Mouse (Mus musculus): ENCODE results near the gene Ext2. TPM values are rescaled to one million over a fixed set of nuclear protein-coding genes. Genes with fewer than 3 reads are reported as not detected.

Ext2 gene
- polyA plus RNA-seq, 1 experiment from 2014 or later, result 47.0 TPM

DNA sequence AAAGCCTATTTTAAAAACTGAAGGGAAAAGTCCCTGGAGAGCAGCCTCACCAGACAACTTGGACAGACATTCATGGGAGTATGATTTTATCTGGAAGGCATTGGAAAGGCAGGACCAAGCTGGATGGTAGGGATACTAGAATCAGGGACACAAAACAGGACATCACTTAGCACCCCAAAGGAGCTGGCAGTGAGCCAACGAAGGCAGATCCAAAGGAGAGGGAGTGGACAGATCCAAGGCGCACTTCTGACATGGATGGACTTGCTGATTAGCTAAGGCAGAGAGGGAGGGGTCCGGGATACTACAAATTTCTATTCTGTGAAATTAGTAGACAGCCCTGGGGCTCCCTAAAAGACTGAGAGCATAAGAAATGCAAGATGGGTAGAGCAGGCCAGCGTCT is 16.8 kb downstream of the Ext2 start:
- H3K36me3 ChIP-seq, result peaks cover 86% of the 10 kb centered on the region

DNA sequence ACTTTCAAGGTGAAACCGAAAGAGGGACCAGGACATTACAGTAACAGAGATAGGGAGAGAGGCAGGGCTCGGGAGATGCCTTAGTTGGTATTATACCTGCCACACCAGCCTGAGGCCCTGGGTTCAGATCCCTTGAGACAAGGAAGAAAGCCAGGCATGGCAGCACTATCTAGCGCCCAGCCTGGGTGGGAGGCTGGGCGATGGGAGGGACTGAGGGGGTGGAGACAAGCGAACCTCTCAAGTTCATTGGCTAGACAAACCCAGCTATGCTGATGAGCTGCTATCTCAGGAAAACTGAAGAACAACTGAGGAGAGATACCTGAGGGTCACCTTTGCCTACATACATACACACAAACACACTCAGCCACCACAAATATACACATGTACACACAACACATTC is 17.3 kb downstream of the Ext2 start:
- Histone ChIP-seq H3K9me3 (replicated peaks) (no peaks in the 10 kb centered on the region), H3K4me2 (no peak overlapping the region), H3K27me3 (replicated peaks) (no peaks in the 10 kb centered on the region), H3K36me3 (peaks cover 87% of the 10 kb centered on the region), H3K4me3 (no peak overlapping the region), H3K9ac (no peak overlapping the region), H3K27ac (no peak overlapping the region), H3K4me1 (peaks cover 11% of the 10 kb centered on the region; the same call in 1 of the 2 replicates)
- WGBS (ENCODE audit: insufficient replicate concordance), result 60% methylated on average over 5 of the region's 5 CpGs
- ATAC-seq, result peak; percentile 77

More for the DNA sequence above, 16.8 kb downstream of the Ext2 start:
- H3K9me3 ChIP-seq (replicated peaks), result no peaks in the 10 kb centered on the region
- no peak overlapping the region for H3K4me2 ChIP-seq
- peaks cover 11% of the 10 kb centered on the region; the same call in 1 of the 2 replicates for H3K4me1 ChIP-seq
- H3K27ac ChIP-seq, result no peak overlapping the region
- H3K4me3 ChIP-seq, result no peak overlapping the region
- WGBS (ENCODE audit: insufficient replicate concordance), result 74% methylated on average over 4 of the region's 4 CpGs
- H3K27me3 ChIP-seq (replicated peaks), result no peaks in the 10 kb centered on the region
- no peak overlapping the region for H3K9ac ChIP-seq
- no peak for ATAC-seq

DNA sequence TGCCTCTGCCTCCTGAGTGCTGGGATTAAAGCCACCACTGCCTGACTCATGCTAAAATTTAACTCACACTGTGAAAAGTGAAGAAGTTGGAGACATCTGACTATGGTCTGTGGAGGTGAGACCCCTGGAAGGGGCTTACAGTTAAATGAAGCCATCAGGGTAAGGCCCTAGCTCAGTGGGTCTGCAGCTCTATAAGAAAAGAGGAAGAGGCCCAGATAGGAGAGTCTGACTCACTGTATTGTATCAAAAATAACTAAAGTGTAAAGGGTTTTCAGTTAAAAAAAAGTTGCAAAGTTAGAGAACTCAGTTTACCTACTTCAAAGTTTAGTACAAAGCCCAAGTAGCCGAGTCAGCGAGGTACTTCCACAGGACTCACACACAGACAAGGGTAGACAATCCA is 19.4 kb downstream of the Ext2 start:
- H3K9ac ChIP-seq, result no peak overlapping the region
- no peak for ATAC-seq

DNA sequence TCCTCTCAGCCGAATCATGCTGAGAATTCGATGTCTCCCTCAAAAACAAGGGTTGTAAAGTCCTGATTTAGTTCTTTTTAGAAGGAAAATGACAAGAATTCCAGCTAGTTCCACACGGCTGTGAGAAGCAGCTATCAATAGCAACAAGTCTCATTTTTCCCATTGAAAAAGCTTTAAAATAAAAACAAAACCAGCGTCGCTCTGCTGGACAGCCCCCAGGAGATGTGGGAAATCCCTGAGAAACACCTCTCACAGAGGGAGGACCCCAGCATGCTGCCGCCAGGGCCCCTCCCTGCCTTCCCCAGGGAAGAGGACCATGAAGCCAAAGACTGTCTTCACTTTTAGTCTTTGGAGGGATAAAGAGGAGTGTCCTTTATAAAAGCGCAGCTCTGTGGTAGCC is 21.3 kb downstream of the Ext2 start:
- H3K9ac ChIP-seq, result no peak overlapping the region
- H3K27me3 ChIP-seq (replicated peaks), result no peaks in the 10 kb centered on the region
- H3K36me3 ChIP-seq, result peaks cover 83% of the 10 kb centered on the region
- 77% methylated on average over 7 of the region's 7 CpGs for WGBS (ENCODE audit: insufficient replicate concordance)
- no peak overlapping the region for H3K27ac ChIP-seq
- H3K4me3 ChIP-seq, result no peak overlapping the region
- no peaks in the 10 kb centered on the region for H3K9me3 ChIP-seq (replicated peaks)
- ATAC-seq, result no peak
- peaks cover 11% of the 10 kb centered on the region; the same call in 1 of the 2 replicates for H3K4me1 ChIP-seq
- H3K4me2 ChIP-seq, result no peak overlapping the region

More for the DNA sequence above, 19.4 kb downstream of the Ext2 start:
- Histone ChIP-seq H3K27me3 (replicated peaks) (no peaks in the 10 kb centered on the region), H3K9me3 (replicated peaks) (no peaks in the 10 kb centered on the region), H3K36me3 (peaks cover 85% of the 10 kb centered on the region), H3K4me2 (no peak overlapping the region), H3K4me1 (peaks cover 11% of the 10 kb centered on the region; the same call in 1 of the 2 replicates), H3K27ac (no peak overlapping the region), H3K4me3 (no peak overlapping the region)
- 70% methylated on average over 2 of the region's 2 CpGs for WGBS (ENCODE audit: insufficient replicate concordance)

DNA sequence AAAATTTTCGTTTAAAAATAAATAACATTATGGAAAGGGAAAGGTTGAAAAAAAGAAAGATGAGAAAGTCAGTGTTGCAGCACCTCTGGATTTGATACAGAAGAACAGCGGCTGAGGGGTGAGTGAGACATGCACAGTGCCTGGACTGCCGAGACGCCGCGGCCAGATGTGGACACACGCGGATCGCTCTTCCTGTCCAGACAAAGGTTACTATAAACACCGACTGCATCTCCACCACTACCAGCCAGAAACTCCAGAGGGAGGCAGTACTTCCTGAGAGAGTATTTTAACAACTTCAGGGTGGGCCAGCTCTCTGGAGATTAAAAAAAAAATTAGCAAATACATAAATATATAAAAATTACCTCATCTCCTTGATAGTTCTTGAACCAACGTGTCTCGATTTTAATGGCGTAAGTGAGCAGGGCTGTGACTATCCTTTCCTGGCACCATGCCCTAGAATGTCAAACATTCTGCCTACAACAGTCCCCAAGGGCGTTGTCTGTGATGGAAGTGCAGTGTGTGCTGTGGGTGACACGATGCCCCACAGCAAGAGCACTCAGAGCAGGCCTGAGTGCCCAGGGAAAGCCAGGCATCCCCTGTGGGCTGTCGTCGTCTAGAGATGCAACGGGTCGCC is 25.1 kb downstream of the Ext2 start:
- no peaks in the 10 kb centered on the region for H3K9me3 ChIP-seq (replicated peaks)
- H3K4me3 ChIP-seq, result no peak overlapping the region
- 85% methylated on average over 19 of the region's 19 CpGs for WGBS (ENCODE audit: insufficient replicate concordance)
- peaks cover 82% of the 10 kb centered on the region for H3K36me3 ChIP-seq
- H3K27me3 ChIP-seq (replicated peaks), result no peaks in the 10 kb centered on the region
- no peak for ATAC-seq
- no peak overlapping the region for H3K27ac ChIP-seq
- H3K4me1 ChIP-seq, result 0 out of 2 replicates have a peak, but pooled peaks cover 3% of the 10 kb centered on the region
- no peak overlapping the region for H3K4me2 ChIP-seq
- no peak overlapping the region for H3K9ac ChIP-seq

DNA sequence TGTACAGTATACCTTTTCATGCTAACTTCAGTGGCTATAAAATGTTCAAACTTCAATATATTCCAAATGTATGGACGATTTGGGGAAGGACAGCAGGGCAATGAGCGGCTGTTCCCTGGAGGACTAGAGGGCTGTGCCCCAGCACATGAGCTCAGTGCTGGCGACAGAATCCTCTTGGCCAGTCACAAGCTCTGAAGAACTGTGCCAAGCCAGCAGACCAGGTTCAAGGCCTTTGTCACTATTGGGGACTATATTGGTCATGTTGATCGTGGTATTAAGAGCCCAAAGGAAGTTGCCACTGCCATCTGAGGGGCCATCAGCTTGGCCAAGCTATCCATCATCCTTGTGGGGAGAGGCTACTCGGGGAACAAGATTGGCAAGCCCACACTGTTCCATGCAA is 28.0 kb downstream of the Ext2 start:
- H3K9me3 ChIP-seq (replicated peaks), result no peaks in the 10 kb centered on the region
- H3K27ac ChIP-seq, result no peak overlapping the region
- H3K9ac ChIP-seq, result no peak overlapping the region
- H3K4me1 ChIP-seq, result peaks cover 12% of the 10 kb centered on the region; the same call in 1 of the 2 replicates
- no peak overlapping the region for H3K4me3 ChIP-seq
- H3K27me3 ChIP-seq (replicated peaks), result no peaks in the 10 kb centered on the region
- 79% methylated on average over 5 of the region's 5 CpGs for WGBS (ENCODE audit: insufficient replicate concordance)
- H3K4me2 ChIP-seq, result no peak overlapping the region
- no peak for ATAC-seq
- peaks cover 73% of the 10 kb centered on the region for H3K36me3 ChIP-seq

DNA sequence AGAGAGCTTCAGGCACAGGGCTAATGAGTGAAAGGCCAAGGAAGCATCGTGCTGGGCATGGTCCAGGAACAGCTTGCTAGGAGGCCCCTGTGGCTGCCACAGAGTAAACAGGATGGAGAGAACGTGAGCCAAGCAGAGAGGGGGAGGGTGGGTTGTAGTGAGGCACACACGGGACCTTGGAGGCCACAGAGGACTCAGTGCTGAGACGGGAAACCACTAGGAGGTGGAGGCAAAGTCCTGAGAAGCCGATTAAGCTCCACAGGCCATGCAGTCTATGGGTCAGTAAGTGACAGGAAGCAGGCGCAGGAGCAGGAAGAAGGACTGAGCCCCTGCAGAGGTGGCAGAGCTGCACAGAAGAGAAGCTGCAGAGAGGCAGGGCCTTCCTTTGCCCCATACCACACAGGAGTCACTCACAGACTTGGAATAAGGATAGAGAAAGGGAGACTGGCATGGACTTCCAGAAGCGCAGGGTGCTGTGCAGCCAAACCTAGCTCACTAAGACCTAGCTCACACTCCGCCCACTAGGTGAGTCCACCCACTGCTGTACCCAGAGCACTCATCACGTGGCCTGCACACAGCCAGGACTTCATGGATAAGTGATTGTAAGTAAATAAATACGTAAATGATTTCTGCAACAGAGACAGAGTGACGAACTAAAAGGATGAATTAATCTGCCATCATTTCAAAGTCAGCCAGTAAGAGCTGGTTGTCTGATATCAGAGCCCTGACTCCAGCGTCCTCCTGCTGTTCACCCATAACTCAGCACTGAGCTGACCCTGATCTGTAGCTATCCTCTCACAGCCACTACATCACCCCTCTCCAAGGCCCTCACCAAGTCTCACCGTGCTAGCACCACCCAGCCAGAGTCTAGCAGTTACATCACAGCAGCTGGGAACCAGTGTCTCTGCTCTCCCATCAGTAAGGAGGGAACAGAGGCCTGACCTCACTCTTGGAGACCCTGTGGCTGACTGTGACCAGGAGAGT is 30.6 kb downstream of the Ext2 start:
- H3K4me1 ChIP-seq, result peaks cover 12% of the 10 kb centered on the region; the same call in 1 of the 2 replicates
- H3K9ac ChIP-seq, result no peak overlapping the region
- no peak overlapping the region for H3K4me3 ChIP-seq
- H3K27ac ChIP-seq, result peak overlapping the region; percentile 3; the same call in 1 of the 2 replicates
- peaks cover 69% of the 10 kb centered on the region for H3K36me3 ChIP-seq
- H3K9me3 ChIP-seq (replicated peaks), result no peaks in the 10 kb centered on the region
- peak; percentile 62; the same call in 1 of the 2 replicates for ATAC-seq
- H3K4me2 ChIP-seq, result no peak overlapping the region
- 45% methylated on average over 13 of the region's 13 CpGs for WGBS (ENCODE audit: insufficient replicate concordance)
- H3K27me3 ChIP-seq (replicated peaks), result no peaks in the 10 kb centered on the region

DNA sequence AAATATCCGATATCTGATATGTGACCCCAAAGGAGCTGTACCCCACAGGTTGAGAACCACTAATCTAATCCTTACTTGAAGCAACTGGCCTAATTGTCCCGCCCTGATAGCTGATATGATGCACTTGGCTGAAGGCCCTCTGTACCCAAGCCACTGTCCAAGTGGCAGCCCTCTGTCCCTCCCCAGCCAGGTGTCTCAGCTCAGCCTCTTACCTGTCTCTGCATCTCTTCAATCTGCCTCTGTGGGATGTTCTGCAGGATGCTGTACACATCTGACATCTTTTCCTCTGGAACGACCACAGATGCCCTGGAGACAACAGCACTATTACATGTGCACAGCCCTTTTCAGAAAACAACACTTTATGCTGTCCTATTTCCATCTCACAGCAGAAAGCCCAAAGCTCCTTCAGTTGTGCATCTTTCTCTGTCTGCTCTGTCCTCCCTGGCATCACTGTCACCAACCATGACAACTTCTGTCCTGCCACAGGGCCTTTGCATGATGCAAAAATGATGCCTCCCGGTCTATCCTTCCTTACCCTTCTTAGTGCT is 31.5 kb downstream of the Ext2 start:
- Histone ChIP-seq H3K27ac (peak overlapping the region; percentile 3), H3K9me3 (replicated peaks) (no peaks in the 10 kb centered on the region), H3K4me3 (no peak overlapping the region), H3K4me1 (peaks cover 12% of the 10 kb centered on the region; the same call in 1 of the 2 replicates), H3K36me3 (peaks cover 61% of the 10 kb centered on the region), H3K4me2 (no peak overlapping the region), H3K27me3 (replicated peaks) (no peaks in the 10 kb centered on the region), H3K9ac (no peak overlapping the region)
- WGBS (ENCODE audit: insufficient replicate concordance), result 69% methylated on average over 4 of the region's 4 CpGs
- ATAC-seq, result no peak

DNA sequence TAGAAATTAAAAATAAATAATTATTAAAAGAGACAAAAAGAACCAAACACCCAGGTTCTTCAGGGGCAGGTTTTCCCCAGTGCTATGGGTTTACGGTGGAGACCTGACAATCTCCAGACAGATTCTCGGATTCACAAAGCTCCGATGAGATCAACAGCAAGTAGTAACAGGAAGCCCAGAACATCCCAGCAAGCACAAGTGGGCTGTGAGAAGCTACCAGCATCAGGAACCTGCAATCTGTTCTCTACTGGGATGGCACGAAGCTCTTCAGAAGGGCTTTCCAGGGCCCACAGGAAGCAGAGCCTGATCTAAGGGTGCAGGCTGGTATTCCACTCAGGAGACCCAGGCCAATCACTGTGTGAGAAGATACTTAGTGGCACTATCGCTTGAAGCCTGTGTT is 33.8 kb downstream of the Ext2 start:
- 76% methylated on average over 5 of the region's 5 CpGs for WGBS (ENCODE audit: insufficient replicate concordance)
- Histone ChIP-seq H3K27me3 (replicated peaks) (no peaks in the 10 kb centered on the region), H3K27ac (no peak overlapping the region), H3K36me3 (peaks cover 53% of the 10 kb centered on the region), H3K9ac (no peak overlapping the region), H3K4me3 (no peak overlapping the region), H3K9me3 (replicated peaks) (no peaks in the 10 kb centered on the region), H3K4me2 (no peak overlapping the region), H3K4me1 (peaks cover 12% of the 10 kb centered on the region; the same call in 1 of the 2 replicates)
- no peak for ATAC-seq

DNA sequence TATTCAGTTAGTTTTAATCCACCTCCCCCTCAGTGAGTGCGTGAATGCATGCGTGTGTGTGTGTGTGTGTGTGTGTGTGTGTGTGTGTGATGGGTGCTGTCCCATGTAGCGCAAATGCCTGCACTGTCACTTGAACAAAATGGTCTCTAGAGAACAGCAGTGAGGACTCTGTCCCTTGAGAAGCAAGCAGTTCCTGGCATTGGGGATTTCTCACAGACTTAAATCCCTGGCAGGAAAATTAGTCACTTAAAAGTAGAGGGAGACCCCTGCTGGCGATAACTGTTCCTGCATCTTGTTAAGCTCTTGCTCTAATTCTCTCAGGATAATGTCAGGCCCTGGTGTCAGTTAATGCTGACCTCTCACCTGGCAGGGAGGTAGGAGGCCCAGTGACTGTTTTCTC is 36.2 kb downstream of the Ext2 start:
- no peak overlapping the region for H3K27ac ChIP-seq
- H3K9me3 ChIP-seq (replicated peaks), result no peaks in the 10 kb centered on the region
- ATAC-seq, result no peak
- WGBS (ENCODE audit: insufficient replicate concordance), result 55% methylated on average over 4 of the region's 4 CpGs
- no peak overlapping the region for H3K4me2 ChIP-seq
- no peaks in the 10 kb centered on the region for H3K27me3 ChIP-seq (replicated peaks)
- peaks cover 48% of the 10 kb centered on the region for H3K36me3 ChIP-seq
- no peak overlapping the region for H3K4me3 ChIP-seq
- no peaks in the 10 kb centered on the region; the same call in 1 of the 2 replicates for H3K4me1 ChIP-seq
- H3K9ac ChIP-seq, result no peak overlapping the region

DNA sequence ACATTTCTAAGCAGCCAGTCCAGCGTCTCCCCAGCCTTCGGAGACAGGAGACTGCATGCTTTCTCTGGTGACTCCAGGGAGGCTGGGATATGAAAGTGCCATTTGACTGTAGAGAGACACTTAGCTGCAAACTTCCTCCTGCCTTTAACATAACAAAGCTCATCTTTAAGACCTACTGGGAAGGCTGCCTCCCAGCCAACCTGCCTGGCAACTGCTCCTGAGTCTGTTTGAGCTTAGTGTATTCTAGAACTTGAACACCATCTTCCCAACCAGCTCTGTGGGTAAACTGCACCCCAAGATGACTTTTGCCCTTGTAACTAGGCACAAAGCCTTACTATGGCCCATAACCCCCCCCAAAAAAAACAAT is 37.0 kb downstream of the Ext2 start:
- ATAC-seq, result no peak
- Histone ChIP-seq H3K36me3 (peaks cover 43% of the 10 kb centered on the region), H3K4me1 (no peaks in the 10 kb centered on the region), H3K4me3 (no peak overlapping the region), H3K4me2 (no peak overlapping the region), H3K27ac (no peak overlapping the region), H3K27me3 (replicated peaks) (no peaks in the 10 kb centered on the region), H3K9me3 (replicated peaks) (no peaks in the 10 kb centered on the region), H3K9ac (no peak overlapping the region)
- 68% methylated on average over 2 of the region's 2 CpGs for WGBS (ENCODE audit: insufficient replicate concordance)

Data from liver, embryonic 12.5 days (tissue).